Mouse (Mus musculus) layer of hippocampus, adult 11-12 months (tissue): Measurements from ENCODE around the gene Thpo.

Experiments used
- DNase-seq: peaks from one replicate; pipeline ENCODE4 v3.0.0; 2022; ENCODE audit warnings: low spot score

The Thpo gene

DNA sequence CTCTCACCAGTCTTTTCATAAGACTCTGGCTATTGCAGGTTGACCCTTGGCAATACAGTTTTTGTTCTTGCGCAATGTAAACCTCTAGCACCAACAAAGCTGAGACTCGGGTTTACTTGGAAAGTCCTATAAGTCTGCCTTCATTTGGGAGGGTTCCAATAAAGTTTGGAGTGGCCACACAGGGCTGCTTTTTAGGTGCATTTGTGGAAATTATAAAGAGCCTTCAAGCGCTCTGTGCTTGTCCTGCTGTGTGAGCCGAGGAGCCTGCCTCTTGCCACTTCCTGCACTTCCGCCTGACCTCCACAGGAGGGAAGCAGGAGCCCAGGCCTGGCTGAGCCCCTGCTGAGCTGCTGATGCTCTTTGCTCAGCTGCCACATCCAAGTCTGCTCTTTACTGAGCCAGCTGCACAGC, 10.0 kb downstream of the Thpo start:
- DNase-seq = no peak

- DNase-seq = no peak
These were observed 11.1 kb downstream of the Thpo start for GRCm38 (mm10) chr16:20723247-20723646.

DNA sequence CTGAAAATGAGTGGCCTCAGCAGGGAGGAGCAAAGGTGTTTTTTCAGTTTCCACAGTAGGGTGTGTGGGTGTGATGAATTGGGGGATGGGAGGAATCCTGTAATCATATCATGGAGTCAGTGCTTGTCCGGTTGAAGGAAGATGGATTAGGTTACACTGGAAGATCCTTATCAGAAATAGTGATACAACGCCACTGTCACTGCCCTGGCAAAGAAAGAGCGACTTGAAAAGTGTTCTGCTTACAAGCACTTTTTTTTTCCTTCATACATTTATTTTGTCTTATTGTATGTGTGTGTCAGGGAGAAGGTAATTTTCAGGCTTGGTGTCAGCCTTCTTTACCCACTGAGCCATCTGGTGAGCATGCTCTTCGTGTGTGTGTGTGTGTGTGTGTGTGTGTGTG, 11.6 kb downstream of the Thpo start:
- no peak for DNase-seq

DNA sequence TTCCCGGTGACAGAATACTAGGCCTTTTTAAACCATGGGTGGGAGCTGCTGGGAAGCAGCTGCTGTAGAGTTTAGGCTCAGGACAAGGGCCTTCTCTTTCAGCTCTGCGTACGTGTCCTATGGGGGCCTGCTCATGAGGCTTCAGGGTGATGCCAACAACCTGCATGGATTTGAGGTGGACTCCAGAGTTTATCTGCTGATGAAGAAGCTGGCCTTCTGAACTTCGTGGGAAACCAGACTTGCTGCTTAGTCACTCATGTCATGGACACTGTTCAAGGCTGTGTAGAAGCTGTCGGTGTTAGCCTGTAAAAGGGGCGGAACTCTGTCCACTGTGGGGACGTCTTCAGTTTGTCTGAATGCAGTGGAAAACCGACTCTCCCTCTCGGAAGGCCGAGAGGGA, 12.5 kb downstream of the Thpo start:
- DNase-seq = no peak

GRCm38 (mm10) chr16:20717978-20718670, 16.2 kb downstream of the Thpo start:
- DNase-seq = no peak

DNA sequence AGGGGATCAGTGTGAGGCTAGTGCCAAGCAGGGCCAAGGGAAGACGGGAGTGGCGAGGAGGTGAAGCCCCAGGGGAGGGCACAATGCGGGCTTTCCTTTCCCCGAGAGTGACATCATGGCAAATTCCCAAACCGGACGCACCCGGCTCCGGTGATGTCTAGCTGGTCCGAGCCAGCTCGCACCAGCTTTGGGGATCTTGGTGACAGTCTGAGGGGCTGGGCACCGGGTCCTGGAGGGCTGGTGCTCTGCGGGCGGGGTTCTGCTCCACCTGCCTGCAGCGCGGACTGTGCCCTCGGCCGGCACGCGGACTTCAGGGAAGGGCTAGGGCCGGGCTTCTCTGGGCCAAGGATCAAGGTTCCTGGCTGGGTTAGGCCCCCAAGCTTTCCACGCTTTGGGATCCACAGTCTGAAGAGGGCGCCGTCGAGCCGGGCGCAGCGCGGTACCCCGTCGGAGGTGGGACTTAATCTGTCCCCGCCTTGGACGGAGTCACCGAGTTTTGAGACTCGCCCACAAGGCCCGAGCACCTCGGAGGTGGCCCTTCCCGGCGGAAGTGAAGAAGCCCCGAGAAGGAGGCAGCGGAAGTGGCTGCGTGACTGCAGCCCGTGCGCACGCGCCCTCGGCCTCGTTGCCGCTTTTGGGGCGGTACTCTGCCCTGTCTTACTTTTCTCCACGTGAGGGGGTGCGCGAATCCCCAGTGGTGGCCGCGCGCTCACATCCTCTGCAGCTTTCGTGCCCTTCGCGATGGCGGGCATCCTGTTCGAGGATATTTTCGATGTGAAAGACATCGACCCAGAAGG, 16.9 kb downstream of the Thpo start, which contains the start of the genes Polr2h and Clcn2:
Polr2h (plus strand) TSS at position 485 of the 797 bp plus-strand sequence.
Clcn2 (minus strand) TSS at position 566 of the 797 bp plus-strand sequence.
- peak; percentile 97 for DNase-seq

- DNase-seq = no peak
These were observed 17.5 kb downstream of the Thpo start for GRCm38 (mm10) chr16:20716841-20717180.

GRCm38 (mm10) chr16:20715976-20716840, 18.1 kb downstream of the Thpo start:
- peak; percentile 81 for DNase-seq

- no peak for DNase-seq
These were observed 18.7 kb downstream of the Thpo start for GRCm38 (mm10) chr16:20715566-20715965.

GRCm38 (mm10) chr16:20715161-20715560, 19.1 kb downstream of the Thpo start:
- no peak for DNase-seq

- no peak for DNase-seq
These were observed 19.8 kb downstream of the Thpo start for GRCm38 (mm10) chr16:20714307-20715080.

GRCm38 (mm10) chr16:20712889-20713288, 21.4 kb downstream of the Thpo start:
- no peak for DNase-seq

DNA sequence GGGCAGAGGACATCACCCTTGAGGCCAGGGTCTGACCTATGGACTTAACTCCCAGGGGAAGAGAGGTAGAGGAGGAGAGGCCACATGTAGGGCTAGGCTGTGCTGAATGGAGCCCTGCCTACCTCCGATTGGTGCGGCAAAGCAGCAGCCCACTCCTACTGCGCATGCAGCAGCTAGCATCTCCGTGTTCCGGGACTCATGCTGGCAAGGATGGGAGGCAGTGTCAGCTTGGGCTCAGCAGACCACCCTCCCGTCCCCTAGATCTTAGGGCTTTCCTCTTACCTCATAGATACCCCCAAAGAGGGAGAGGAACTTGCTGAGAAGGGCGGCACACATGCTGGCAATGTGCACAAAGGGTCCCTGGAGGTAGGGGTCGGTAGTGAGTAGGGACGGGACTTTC, 22.1 kb downstream of the Thpo start:
- no peak for DNase-seq

DNA sequence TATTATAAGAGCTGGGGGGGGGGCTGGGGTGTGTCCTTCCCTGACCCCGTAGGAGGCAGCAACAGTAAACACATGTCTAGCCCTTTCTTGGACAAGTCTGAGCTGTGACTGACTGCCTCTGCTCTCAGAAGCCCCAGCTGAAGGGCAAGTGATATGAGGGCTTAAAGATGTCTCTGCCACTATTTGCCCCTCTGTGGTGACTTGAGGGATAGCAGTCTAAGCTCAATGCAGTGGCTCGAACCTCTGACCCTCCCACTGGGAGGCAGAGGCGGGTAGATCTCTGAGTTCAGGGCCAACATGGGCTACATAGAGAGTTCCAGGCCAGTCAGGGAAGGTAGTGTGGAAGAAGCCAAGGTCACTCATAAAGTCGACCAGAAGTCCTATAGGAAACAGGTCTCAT, 23.5 kb downstream of the Thpo start:
- no peak for DNase-seq

DNA sequence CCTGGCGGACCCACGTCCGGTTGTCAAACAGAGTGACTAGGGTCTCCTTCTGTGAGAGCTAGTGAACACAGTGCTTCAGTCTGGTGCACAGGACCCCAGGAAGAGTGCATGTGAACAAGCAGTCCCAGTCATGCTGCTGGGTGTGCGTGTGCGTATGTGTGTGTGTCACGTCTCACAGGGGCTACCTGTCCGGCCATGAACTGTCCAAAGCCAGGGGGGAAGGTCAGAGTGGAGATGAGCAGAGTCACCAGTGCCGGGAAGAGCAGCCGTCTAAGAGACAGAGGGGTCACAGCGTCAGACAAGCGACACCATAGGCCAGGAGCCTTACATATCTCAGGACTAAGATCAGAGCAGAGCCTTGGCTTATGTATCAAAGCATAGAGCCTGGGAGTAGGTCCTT, 23.9 kb downstream of the Thpo start:
- DNase-seq = no peak

- DNase-seq = no peak
These were observed 25.2 kb downstream of the Thpo start for GRCm38 (mm10) chr16:20708939-20709734.

- DNase-seq = no peak
These were observed 25.9 kb downstream of the Thpo start for GRCm38 (mm10) chr16:20708220-20708938.

DNA sequence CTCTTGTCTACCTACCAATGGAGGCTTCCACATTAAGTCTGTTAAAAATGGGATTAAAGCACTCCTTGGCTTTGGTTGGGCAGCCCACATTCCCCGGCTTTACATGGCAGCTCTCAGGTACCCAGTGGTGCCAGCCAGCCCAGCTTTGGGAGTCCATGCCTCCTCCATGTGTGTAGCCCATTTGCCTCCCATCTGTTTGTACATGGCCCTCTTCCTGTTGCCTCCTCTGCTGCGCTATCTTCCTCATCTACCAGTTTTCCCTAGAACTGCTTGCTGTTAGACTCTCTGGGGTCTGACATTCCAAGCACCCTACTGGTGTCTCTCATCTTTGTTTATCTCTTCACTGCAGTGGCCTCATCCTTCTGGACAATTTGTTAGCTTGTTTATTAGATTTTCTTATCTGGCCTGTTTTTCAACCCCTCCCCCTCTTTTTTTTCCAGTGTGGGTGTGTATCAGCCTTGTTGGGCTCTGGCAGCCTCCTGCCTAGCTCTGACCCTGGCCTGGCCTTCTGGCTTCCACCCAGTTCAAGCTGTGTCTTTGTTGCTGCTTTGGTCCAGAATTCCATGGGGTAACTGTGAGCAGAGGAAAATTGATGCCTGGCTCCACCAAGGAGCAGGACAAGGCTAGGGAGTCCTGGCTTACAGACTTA, 27.8 kb downstream of the Thpo start:
- no peak for DNase-seq

DNA sequence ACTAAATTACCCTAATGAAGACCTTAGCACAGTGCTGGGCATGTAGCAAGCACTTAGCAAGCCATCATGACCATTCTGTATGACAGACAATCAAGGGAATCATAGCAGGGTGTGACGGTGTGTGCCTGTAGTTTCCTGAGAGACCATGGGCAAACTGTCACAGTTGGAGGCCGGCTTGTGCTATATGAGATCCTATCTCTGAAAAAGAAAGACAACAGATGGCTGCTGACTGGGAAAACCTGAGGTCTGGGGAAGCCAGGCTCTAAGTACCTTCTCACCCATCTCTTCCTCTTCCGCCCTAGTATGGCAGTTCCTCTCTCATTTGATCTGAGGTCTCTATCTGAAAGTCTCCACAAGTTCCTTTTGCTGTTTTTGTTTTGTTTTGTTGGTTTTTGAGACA, 28.5 kb downstream of the Thpo start:
- no peak for DNase-seq
